Mouse (Mus musculus) intestine, embryonic 16.5 days (tissue): ENCODE results near the gene Pax7. TPM values are rescaled to one million over a fixed set of nuclear protein-coding genes. Genes with fewer than 3 reads are reported as not detected.

Source experiments
- ATAC-seq: fragments of 200-750 bp; cut with Nextera tagmentation; 2 replicates; pipeline ENCODE4 v1.8.0; 2017; ENCODE audit warnings: moderate TSS enrichment, moderate library complexity
- H3K27ac ChIP-seq: fragments of 300-500 bp; sonication (generic); 2 replicates; pipeline ENCODE4 v1.5.1; 2014; ENCODE audit warnings: mild to moderate bottlenecking, low read length
- H3K27me3 ChIP-seq: fragments of 300-500 bp; sonication (generic); replicated peaks from 2 replicates; pipeline ENCODE4 v1.6.1; 2014; ENCODE audit warnings: low read length, control low read depth, mixed read lengths; ENCODE audit not compliant: control insufficient read depth, insufficient read depth
- H3K36me3 ChIP-seq: fragments of 300-500 bp; sonication (generic); 2 replicates; pipeline ENCODE4 v1.6.1; 2014; ENCODE audit warnings: low read length, control low read depth; ENCODE audit not compliant: control insufficient read depth, insufficient read depth
- H3K4me1 ChIP-seq: fragments of 300-500 bp; sonication (generic); 2 replicates; pipeline ENCODE4 v1.6.1; 2014; ENCODE audit warnings: low read length, control low read depth, mixed read lengths; ENCODE audit not compliant: control insufficient read depth, insufficient read depth
- H3K4me2 ChIP-seq: fragments of 300-500 bp; sonication (generic); 2 replicates; pipeline ENCODE4 v1.6.1; 2014; ENCODE audit warnings: low read depth, low read length, control low read depth
- H3K4me3 ChIP-seq: fragments of 300-500 bp; sonication (generic); 2 replicates; pipeline ENCODE4 v1.5.1; 2014; ENCODE audit warnings: mild to moderate bottlenecking, low read length
- H3K9ac ChIP-seq: fragments of 300-500 bp; sonication (generic); 2 replicates; pipeline ENCODE4 v1.6.1; 2014; ENCODE audit warnings: low read depth, low read length
- H3K9me3 ChIP-seq: fragments of 300-500 bp; sonication (generic); 2 replicates; pipeline ENCODE4 v1.6.1; 2016; ENCODE audit warnings: low read length, control low read depth; ENCODE audit not compliant: control insufficient read depth
- WGBS: fragments of 180-500 bp; shearing (Covaris S2); extraction: QIAGEN DNeasy Blood & Tissue Kit; methylation state at CpG from one replicate; pipeline ENCODE4 v1.1.7; 2014; 5-methylcytosine and 5-hydroxymethylcytosine counted together
- polyA plus RNA-seq: library from polyadenylated mRNA; unstranded; fragments of >200 nt; fragmentation: Nextera tagmentation; extraction: Ambion mirVana; gene quantifications from 2 replicates; pipeline ENCODE4 v1.2.1, GENCODE M21; 2015

The Pax7 gene
- polyA plus RNA-seq, result not detected in 2 replicates

GRCm38 (mm10) chr4:139833036-139833634, at the start of gene Pax7:
Pax7 (minus strand) TSS chr4:139833528.
- H3K9me3 ChIP-seq, result no peaks in the 10 kb centered on the region
- peaks cover 94% of the 10 kb centered on the region for H3K27me3 ChIP-seq
- H3K4me1 ChIP-seq, result no peaks in the 10 kb centered on the region
- no peak within 1 kb of the TSS for H3K27ac ChIP-seq
- no peaks in the 10 kb centered on the region for H3K36me3 ChIP-seq
- no peak for ATAC-seq
- no peak within 1 kb of the TSS for H3K4me3 ChIP-seq
- no peak within 1 kb of the TSS for H3K9ac ChIP-seq
- no peak within 1 kb of the TSS for H3K4me2 ChIP-seq
- under 1% methylated on average over 40 of the region's 41 CpGs for WGBS

GRCm38 (mm10) chr4:139881796-139882195, 48.5 kb upstream of the Pax7 start:
- Histone ChIP-seq H3K4me1 (no peaks in the 10 kb centered on the region), H3K27ac (no peak overlapping the region), H3K36me3 (no peaks in the 10 kb centered on the region), H3K27me3 (no peaks in the 10 kb centered on the region), H3K4me3 (no peak overlapping the region), H3K9me3 (no peaks in the 10 kb centered on the region), H3K9ac (no peak overlapping the region), H3K4me2 (no peak overlapping the region)
- ATAC-seq, result no peak

- H3K36me3 ChIP-seq, result no peaks in the 10 kb centered on the region
- no peak overlapping the region for H3K9ac ChIP-seq
- no peak overlapping the region for H3K4me3 ChIP-seq
- no peaks in the 10 kb centered on the region for H3K27me3 ChIP-seq
- H3K4me1 ChIP-seq, result no peaks in the 10 kb centered on the region
- H3K9me3 ChIP-seq, result no peaks in the 10 kb centered on the region
- H3K4me2 ChIP-seq, result no peak overlapping the region
- no peak for ATAC-seq
- 68% methylated on average over 7 of the region's 7 CpGs for WGBS
- H3K27ac ChIP-seq, result no peak overlapping the region
Observed at GRCm38 (mm10) chr4:139879324-139879723, 46.0 kb upstream of the Pax7 start.

- WGBS, result 63% methylated on average over 4 of the region's 4 CpGs
- H3K4me3 ChIP-seq, result no peak overlapping the region
Observed at GRCm38 (mm10) chr4:139878443-139878842, 45.1 kb upstream of the Pax7 start.

GRCm38 (mm10) chr4:139877269-139877668, 43.9 kb upstream of the Pax7 start:
- H3K27ac ChIP-seq, result no peak overlapping the region
- H3K9me3 ChIP-seq, result no peaks in the 10 kb centered on the region
- H3K4me3 ChIP-seq, result no peak overlapping the region
- WGBS, result 4% methylated on average over 4 of the region's 4 CpGs
- H3K36me3 ChIP-seq, result no peaks in the 10 kb centered on the region
- H3K9ac ChIP-seq, result no peak overlapping the region
- no peak for ATAC-seq
- no peaks in the 10 kb centered on the region for H3K4me1 ChIP-seq
- no peak overlapping the region for H3K4me2 ChIP-seq
- H3K27me3 ChIP-seq, result no peaks in the 10 kb centered on the region

More at GRCm38 (mm10) chr4:139878443-139878842, 45.1 kb upstream of the Pax7 start:
- H3K4me1 ChIP-seq, result no peaks in the 10 kb centered on the region
- H3K9me3 ChIP-seq, result no peaks in the 10 kb centered on the region
- no peaks in the 10 kb centered on the region for H3K36me3 ChIP-seq
- H3K4me2 ChIP-seq, result no peak overlapping the region
- no peak overlapping the region for H3K9ac ChIP-seq
- no peak for ATAC-seq
- no peak overlapping the region for H3K27ac ChIP-seq
- no peaks in the 10 kb centered on the region for H3K27me3 ChIP-seq

GRCm38 (mm10) chr4:139872595-139872994, 39.3 kb upstream of the Pax7 start:
- Histone ChIP-seq H3K4me2 (no peak overlapping the region), H3K4me1 (no peaks in the 10 kb centered on the region), H3K27ac (no peak overlapping the region), H3K9me3 (no peaks in the 10 kb centered on the region), H3K36me3 (no peaks in the 10 kb centered on the region), H3K9ac (no peak overlapping the region), H3K4me3 (no peak overlapping the region), H3K27me3 (no peaks in the 10 kb centered on the region; the same call in 1 of the 2 replicates)
- ATAC-seq, result no peak
- WGBS, result 5% methylated on average over 3 of the region's 3 CpGs

GRCm38 (mm10) chr4:139871699-139872098, 38.4 kb upstream of the Pax7 start:
- 23% methylated on average over 12 of the region's 12 CpGs for WGBS
- no peak for ATAC-seq

GRCm38 (mm10) chr4:139863218-139863617, 29.9 kb upstream of the Pax7 start:
- no peaks in the 10 kb centered on the region for H3K4me1 ChIP-seq
- H3K36me3 ChIP-seq, result no peaks in the 10 kb centered on the region
- 92% methylated on average over 1 of the region's 1 CpGs for WGBS
- H3K27me3 ChIP-seq, result no peaks in the 10 kb centered on the region; the same call in 1 of the 2 replicates
- no peaks in the 10 kb centered on the region for H3K9me3 ChIP-seq
- no peak overlapping the region for H3K9ac ChIP-seq
- no peak overlapping the region for H3K27ac ChIP-seq
- no peak overlapping the region for H3K4me3 ChIP-seq
- no peak overlapping the region for H3K4me2 ChIP-seq
- ATAC-seq, result no peak

More at GRCm38 (mm10) chr4:139871699-139872098, 38.4 kb upstream of the Pax7 start:
- H3K36me3 ChIP-seq, result no peaks in the 10 kb centered on the region
- no peaks in the 10 kb centered on the region for H3K9me3 ChIP-seq
- no peak overlapping the region for H3K27ac ChIP-seq
- H3K4me3 ChIP-seq, result no peak overlapping the region
- no peaks in the 10 kb centered on the region; the same call in 1 of the 2 replicates for H3K27me3 ChIP-seq
- H3K4me1 ChIP-seq, result no peaks in the 10 kb centered on the region
- H3K4me2 ChIP-seq, result no peak overlapping the region
- no peak overlapping the region for H3K9ac ChIP-seq

- no peaks in the 10 kb centered on the region for H3K36me3 ChIP-seq
- H3K27me3 ChIP-seq, result peaks cover 24% of the 10 kb centered on the region
- H3K9me3 ChIP-seq, result no peaks in the 10 kb centered on the region
- no peak overlapping the region for H3K9ac ChIP-seq
- H3K4me2 ChIP-seq, result no peak overlapping the region
- no peak overlapping the region for H3K4me3 ChIP-seq
- WGBS, result 3% methylated on average over 13 of the region's 13 CpGs
- peak; percentile 52; the same call in 1 of the 2 replicates for ATAC-seq
- no peaks in the 10 kb centered on the region for H3K4me1 ChIP-seq
- no peak overlapping the region for H3K27ac ChIP-seq
Observed at GRCm38 (mm10) chr4:139858635-139859176, 25.4 kb upstream of the Pax7 start.
